Mouse (Mus musculus): ENCODE data around the gene Mcoln2.

GRCm38 (mm10) chr3:146198803-146199481 lies 49.3 kb downstream of the Mcoln2 start:
- TF ChIP-seq POLR2A (IDR thresholded peaks at IDR 0.05; ENCODE audit: borderline replicate concordance, control insufficient read depth, low read depth, low read length) = no peak
- no peak for TF ChIP-seq CTCF (IDR thresholded peaks at IDR 0.05; ENCODE audit: control insufficient read depth, insufficient read depth, low read length)

Data from bone marrow, adult 2 months (tissue).